Mouse (Mus musculus) forebrain, embryonic 11.5 days (tissue): ENCODE data around the gene Sytl3. TPM values are rescaled to one million over a fixed set of nuclear protein-coding genes. Genes with fewer than 3 reads are reported as not detected.

Source experiments
- ATAC-seq: fragments of 200-750 bp; cut with Nextera tagmentation; replicated peaks from 2 replicates; pipeline ENCODE4 v1.8.0; 2017; ENCODE audit warnings: moderate TSS enrichment; ENCODE audit not compliant: low FRiP score
- DNase-seq: peaks from one replicate; pipeline ENCODE4 v3.0.0-alpha.2; 2017; ENCODE audit warnings: low spot score
- H3K27ac ChIP-seq: fragments of 300-500 bp; sonication (generic); 2 replicates; pipeline ENCODE4 v1.5.1; 2014; ENCODE audit warnings: low read depth, low read length
- H3K27me3 ChIP-seq: fragments of 300-500 bp; sonication (generic); 2 replicates; pipeline ENCODE4 v1.6.1; 2014; ENCODE audit warnings: mild to moderate bottlenecking, low read length, mixed read lengths; ENCODE audit not compliant: control insufficient read depth, insufficient read depth
- H3K36me3 ChIP-seq: fragments of 300-500 bp; sonication (generic); 2 replicates; pipeline ENCODE4 v1.6.1; 2014; ENCODE audit warnings: mild to moderate bottlenecking, low read length, moderate library complexity, mixed read lengths; ENCODE audit not compliant: control insufficient read depth, insufficient read depth
- H3K4me1 ChIP-seq: fragments of 300-500 bp; sonication (generic); replicated peaks from 2 replicates; pipeline ENCODE4 v1.6.1; 2014; ENCODE audit warnings: low read length, mixed read lengths; ENCODE audit not compliant: control insufficient read depth, insufficient read depth
- H3K4me2 ChIP-seq: fragments of 300-500 bp; sonication (generic); 2 replicates; pipeline ENCODE4 v1.6.1; 2014; ENCODE audit warnings: low read depth, mild to moderate bottlenecking, low read length, moderate library complexity, mixed read lengths; ENCODE audit not compliant: severe bottlenecking
- H3K4me3 ChIP-seq: fragments of 300-500 bp; sonication (generic); 2 replicates; pipeline ENCODE4 v1.5.1; 2014; ENCODE audit warnings: low read depth, low read length
- H3K9ac ChIP-seq: fragments of 300-500 bp; sonication (generic); 2 replicates; pipeline ENCODE4 v1.6.1; 2014; ENCODE audit warnings: low read length
- H3K9me3 ChIP-seq: fragments of 300-500 bp; sonication (generic); 2 replicates; pipeline ENCODE4 v1.6.1; 2016; ENCODE audit warnings: low read length, mixed read lengths; ENCODE audit not compliant: control insufficient read depth
- WGBS: fragments of 180-500 bp; shearing (Covaris S2); extraction: QIAGEN DNeasy Blood & Tissue Kit; methylation state at CpG from one replicate; pipeline ENCODE4 v1.1.7; 2014; 5-methylcytosine and 5-hydroxymethylcytosine counted together
- polyA plus RNA-seq: library from polyadenylated mRNA; unstranded; fragments of >200 nt; fragmentation: Nextera tagmentation; extraction: Ambion mirVana; gene quantifications from 2 replicates; pipeline ENCODE4 v1.2.1, GENCODE M21; 2014

The Sytl3 gene
- polyA plus RNA-seq, 1 experiment from 2014 or later = not detected

- H3K9ac ChIP-seq = no peak overlapping the region
- no peak overlapping the region for H3K4me2 ChIP-seq
- no peak overlapping the region for H3K27ac ChIP-seq
- no peaks in the 10 kb centered on the region for H3K36me3 ChIP-seq
- H3K27me3 ChIP-seq = peaks cover 2% of the 10 kb centered on the region; the same call in 1 of the 2 replicates
- no peak for DNase-seq
- ATAC-seq = no peak
- no peaks in the 10 kb centered on the region for H3K9me3 ChIP-seq
- no peak overlapping the region for H3K4me3 ChIP-seq
- H3K4me1 ChIP-seq = no peaks in the 10 kb centered on the region
- WGBS = 85% methylated on average over 4 of the region's 4 CpGs
Observed at GRCm38 (mm10) chr17:6787241-6787640, 128.3 kb downstream of the Sytl3 start.

Other genes starting within 250 kb of the Sytl3 start
- gene Dynlt1b, start 229.0 kb upstream of the Sytl3 start, polyA plus RNA-seq = 530 and 544 TPM in 2 replicates
- 26.0 and 36.5 TPM in 2 replicates for gene Dynlt1c, start 57.4 kb upstream of the Sytl3 start, polyA plus RNA-seq
- gene Dynlt1f, start 3.2 kb upstream of the Sytl3 start, polyA plus RNA-seq = 282 and 296 TPM in 2 replicates
- gene Ezr, start 123.7 kb downstream of the Sytl3 start, polyA plus RNA-seq = 122 and 135 TPM in 2 replicates